Mouse (Mus musculus): ENCODE data around the gene Timp2. TPM values are rescaled to one million over a fixed set of nuclear protein-coding genes. Genes with fewer than 3 reads are reported as not detected.

Gene Timp2
- polyA plus RNA-seq, 1 experiment from 2014 or later, result 117 TPM

- no peak overlapping the region for H3K4me2 ChIP-seq
- WGBS, result 82% methylated on average over 11 of the region's 11 CpGs
- H3K36me3 ChIP-seq, result peaks cover 98% of the 10 kb centered on the region
- H3K9me3 ChIP-seq, result no peaks in the 10 kb centered on the region
- H3K27me3 ChIP-seq, result no peaks in the 10 kb centered on the region
- H3K4me1 ChIP-seq, result no peaks in the 10 kb centered on the region
- no peak overlapping the region for H3K9ac ChIP-seq
- no peak for ATAC-seq (ENCODE audit: insufficient number of reproducible peaks, insufficient read depth, low FRiP score, low TSS enrichment, low read depth)
- H3K4me3 ChIP-seq, result no peak overlapping the region
- no peak overlapping the region for H3K27ac ChIP-seq
Measured at GRCm38 (mm10) chr11:118265621-118266020, 89.9 kb downstream of the Timp2 start.

DNA sequence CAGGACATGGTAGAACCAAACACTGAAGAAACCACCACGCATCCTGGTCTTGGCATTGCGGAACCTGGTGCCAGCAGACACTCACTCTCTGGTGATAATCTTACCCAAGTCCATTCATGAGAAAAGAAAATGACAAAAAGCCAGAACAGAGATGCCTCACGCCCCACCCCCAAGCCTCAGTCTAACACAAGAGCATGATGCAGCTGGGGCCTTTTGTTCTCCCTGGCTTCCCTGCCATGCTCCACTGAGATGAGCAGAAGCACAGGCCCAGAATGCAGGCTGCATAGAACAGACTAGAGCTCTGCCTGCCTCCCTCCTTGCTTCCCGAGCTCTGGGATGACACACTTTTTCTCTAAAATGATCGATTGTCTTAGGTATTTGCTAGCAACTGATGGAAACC lies 92.4 kb downstream of the Timp2 start:
- Histone ChIP-seq H3K9ac (no peak overlapping the region), H3K4me3 (no peak overlapping the region), H3K4me1 (no peaks in the 10 kb centered on the region), H3K4me2 (no peak overlapping the region), H3K9me3 (no peaks in the 10 kb centered on the region), H3K27ac (no peak overlapping the region), H3K27me3 (no peaks in the 10 kb centered on the region), H3K36me3 (peaks cover 100% of the 10 kb centered on the region)
- 92% methylated on average over 5 of the region's 5 CpGs for WGBS
- ATAC-seq (ENCODE audit: insufficient number of reproducible peaks, insufficient read depth, low FRiP score, low TSS enrichment, low read depth), result no peak

DNA sequence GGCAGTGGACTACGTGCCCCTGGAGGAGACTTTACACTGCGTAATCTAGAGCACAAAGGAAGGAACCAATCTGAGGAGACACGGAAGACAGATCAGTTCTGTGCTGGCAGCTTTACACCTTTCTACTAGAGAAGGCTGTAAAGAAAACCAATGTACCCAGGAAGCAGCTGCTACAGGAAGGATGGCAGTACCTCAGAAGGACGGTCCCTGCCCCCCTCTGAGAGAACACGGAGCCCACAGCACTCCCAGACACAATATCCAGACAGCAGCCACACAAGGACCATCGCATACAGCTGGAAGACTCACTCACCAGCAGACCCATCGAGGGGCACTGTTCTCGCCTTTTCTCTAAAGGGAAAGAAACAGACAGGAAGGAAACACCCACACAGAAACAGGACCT lies 95.5 kb downstream of the Timp2 start:
- no peaks in the 10 kb centered on the region for H3K9me3 ChIP-seq
- no peaks in the 10 kb centered on the region for H3K27me3 ChIP-seq
- no peak overlapping the region for H3K4me3 ChIP-seq
- WGBS, result 88% methylated on average over 8 of the region's 8 CpGs
- ATAC-seq (ENCODE audit: insufficient number of reproducible peaks, insufficient read depth, low FRiP score, low TSS enrichment, low read depth), result no peak
- peaks cover 92% of the 10 kb centered on the region for H3K36me3 ChIP-seq
- no peak overlapping the region for H3K27ac ChIP-seq
- H3K4me2 ChIP-seq, result no peak overlapping the region
- H3K4me1 ChIP-seq, result peaks cover 1% of the 10 kb centered on the region; the same call in 1 of the 2 replicates
- H3K9ac ChIP-seq, result no peak overlapping the region

DNA sequence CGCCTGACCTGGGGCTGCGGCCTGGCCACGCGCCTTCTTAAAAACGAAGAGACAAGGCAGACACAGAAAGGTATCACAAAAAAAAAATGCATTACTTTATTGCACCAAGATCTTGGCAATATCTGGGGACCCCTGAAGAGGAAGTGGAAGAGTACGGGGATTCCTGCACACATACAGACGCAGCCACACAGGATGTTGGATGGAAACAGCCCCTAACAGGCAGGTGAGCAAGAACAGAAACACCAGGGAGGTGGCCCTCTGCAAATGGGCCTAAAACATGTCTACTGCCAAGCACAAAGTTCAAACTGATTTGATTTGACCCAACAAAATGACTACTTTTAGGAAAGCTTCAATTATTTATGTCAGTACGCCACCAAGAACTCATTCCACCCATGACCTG lies 96.0 kb downstream of the Timp2 start:
- H3K27ac ChIP-seq, result no peak overlapping the region
- ATAC-seq (ENCODE audit: insufficient number of reproducible peaks, insufficient read depth, low FRiP score, low TSS enrichment, low read depth), result no peak
- WGBS, result 94% methylated on average over 8 of the region's 8 CpGs

GRCm38 (mm10) chr11:118256371-118256770 lies 99.2 kb downstream of the Timp2 start:
- no peak for ATAC-seq (ENCODE audit: insufficient number of reproducible peaks, insufficient read depth, low FRiP score, low TSS enrichment, low read depth)
- Histone ChIP-seq H3K27ac (no peak overlapping the region), H3K4me1 (peaks cover 21% of the 10 kb centered on the region), H3K27me3 (no peaks in the 10 kb centered on the region), H3K9ac (no peak overlapping the region), H3K4me2 (no peak overlapping the region), H3K36me3 (peaks cover 55% of the 10 kb centered on the region), H3K9me3 (no peaks in the 10 kb centered on the region), H3K4me3 (no peak overlapping the region)
- whole genome bisulfite sequencing, result 91% methylated on average over 7 of the region's 7 CpGs

More for the DNA sequence above, 96.0 kb downstream of the Timp2 start:
- Histone ChIP-seq H3K4me2 (no peak overlapping the region), H3K4me3 (no peak overlapping the region), H3K9me3 (no peaks in the 10 kb centered on the region), H3K36me3 (peaks cover 87% of the 10 kb centered on the region), H3K4me1 (peaks cover 6% of the 10 kb centered on the region), H3K9ac (no peak overlapping the region), H3K27me3 (no peaks in the 10 kb centered on the region)

GRCm38 (mm10) chr11:118254159-118254951 lies 101.2 kb downstream of the Timp2 start:
- H3K9me3 ChIP-seq, result no peaks in the 10 kb centered on the region
- no peak overlapping the region for H3K9ac ChIP-seq
- peak overlapping the region; percentile 33 for H3K4me2 ChIP-seq
- no peaks in the 10 kb centered on the region for H3K27me3 ChIP-seq
- peaks cover 35% of the 10 kb centered on the region for H3K36me3 ChIP-seq
- H3K27ac ChIP-seq, result peak overlapping the region; percentile 90
- peak; percentile 73 for ATAC-seq (ENCODE audit: insufficient number of reproducible peaks, insufficient read depth, low FRiP score, low TSS enrichment, low read depth)
- WGBS, result 20% methylated on average over 15 of the region's 15 CpGs
- no peak overlapping the region for H3K4me3 ChIP-seq
- peaks cover 25% of the 10 kb centered on the region for H3K4me1 ChIP-seq

DNA sequence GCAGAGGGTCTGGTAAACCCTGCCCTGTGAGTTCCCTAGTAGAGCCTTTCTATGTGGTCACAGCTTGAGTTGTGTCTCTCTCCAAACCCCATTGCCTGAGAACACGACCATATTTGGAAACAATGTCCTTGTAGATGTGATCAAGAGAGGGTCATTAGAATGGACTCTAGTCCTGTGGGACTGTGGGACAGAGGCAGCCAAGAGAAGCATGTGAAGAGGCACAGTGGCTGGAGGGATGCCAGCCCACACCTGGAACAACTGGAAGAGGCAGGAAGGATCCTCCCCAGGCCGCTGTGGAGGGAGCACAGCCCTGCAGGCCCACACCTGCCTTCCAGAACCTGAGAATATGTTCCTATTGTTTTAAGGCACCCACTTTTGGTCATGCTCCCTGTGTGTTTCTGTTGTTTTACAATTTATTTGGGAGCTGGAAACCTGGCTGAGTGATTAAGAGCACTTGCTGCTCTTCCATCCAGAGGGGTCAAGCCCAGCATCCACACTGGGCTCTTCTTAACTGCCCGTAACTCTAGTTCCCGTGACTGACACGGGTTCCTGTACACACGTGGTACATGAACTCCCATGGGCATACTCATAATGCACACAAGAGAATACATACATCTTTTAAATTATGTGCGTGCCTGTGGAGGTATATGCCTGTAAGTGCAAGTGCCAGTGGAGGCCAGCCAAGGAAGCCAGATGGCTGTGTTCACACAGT lies 101.9 kb downstream of the Timp2 start:
- 82% methylated on average over 7 of the region's 7 CpGs for WGBS
- Histone ChIP-seq H3K4me1 (peaks cover 30% of the 10 kb centered on the region), H3K36me3 (peaks cover 27% of the 10 kb centered on the region), H3K4me3 (no peak overlapping the region), H3K27ac (peak overlapping the region; percentile 90), H3K4me2 (peak overlapping the region; percentile 33), H3K9me3 (no peaks in the 10 kb centered on the region), H3K27me3 (no peaks in the 10 kb centered on the region), H3K9ac (no peak overlapping the region)
- no peak for ATAC-seq (ENCODE audit: insufficient number of reproducible peaks, insufficient read depth, low FRiP score, low TSS enrichment, low read depth)

Other genes starting within 250 kb of the Timp2 start
- 0.20 and 0.29 TPM in 2 replicates for gene Dnah17, start 225.1 kb downstream of the Timp2 start, polyA plus RNA-seq (2015; fragmentation: Nextera tagmentation; extraction: Ambion mirVana)
- 15.8 and 16.1 TPM in 2 replicates for gene Cyth1, start 107.1 kb downstream of the Timp2 start, polyA plus RNA-seq (2015; fragmentation: Nextera tagmentation; extraction: Ambion mirVana)
- 22.8 and 24.0 TPM in 2 replicates for gene Usp36, start 65.5 kb downstream of the Timp2 start, polyA plus RNA-seq (2015; fragmentation: Nextera tagmentation; extraction: Ambion mirVana)
- gene Cep295nl, start 13.2 kb downstream of the Timp2 start, polyA plus RNA-seq (2015; fragmentation: Nextera tagmentation; extraction: Ambion mirVana), result 0.58 and 0.74 TPM in 2 replicates
- 5.6 and 6.8 TPM in 2 replicates for gene Lgals3bp, start 46.4 kb upstream of the Timp2 start, polyA plus RNA-seq (2015; fragmentation: Nextera tagmentation; extraction: Ambion mirVana)
- 28.9 and 30.7 TPM in 2 replicates for gene Cant1, start 63.3 kb upstream of the Timp2 start, polyA plus RNA-seq (2015; fragmentation: Nextera tagmentation; extraction: Ambion mirVana)
- gene C1qtnf1, start 72.5 kb upstream of the Timp2 start, polyA plus RNA-seq (2015; fragmentation: Nextera tagmentation; extraction: Ambion mirVana), result 14.7 and 16.5 TPM in 2 replicates
- 6.5 and 9.6 TPM in 2 replicates for gene Engase, start 121.1 kb upstream of the Timp2 start, polyA plus RNA-seq (2015; fragmentation: Nextera tagmentation; extraction: Ambion mirVana)

Measured in embryonic facial prominence, embryonic 13.5 days (tissue).